Mouse (Mus musculus) heart, postnatal 0 days (tissue): ENCODE data around the gene Hlcs. TPM values are rescaled to one million over a fixed set of nuclear protein-coding genes. Genes with fewer than 3 reads are reported as not detected.
"Not testable (repeated sequence)": the region's sequence is repeated elsewhere in the genome, so short reads cannot be mapped to it uniquely, and the experiment has no call there.

Experiments used
- ATAC-seq: fragments of 200-750 bp; cut with Nextera tagmentation; 2 replicates; pipeline ENCODE4 v1.8.0; 2017; ENCODE audit warnings: low read depth, moderate number of reproducible peaks, moderate library complexity; ENCODE audit not compliant: insufficient read depth
- DNase-seq: peaks from one replicate; pipeline ENCODE4 v3.0.0-alpha.2; 2016; ENCODE audit warnings: low spot score
- H3K27ac ChIP-seq: fragments of 300-500 bp; sonication (generic); 2 replicates; pipeline ENCODE4 v1.5.1; 2014; ENCODE audit warnings: low read depth, mild to moderate bottlenecking
- H3K27me3 ChIP-seq: fragments of 300-500 bp; sonication (generic); 2 replicates; pipeline ENCODE4 v1.6.1; 2014; ENCODE audit warnings: low read length, mixed read lengths; ENCODE audit not compliant: control insufficient read depth, insufficient read depth
- H3K36me3 ChIP-seq: fragments of 300-500 bp; sonication (generic); replicated peaks from 2 replicates; pipeline ENCODE4 v1.6.1; 2014; ENCODE audit warnings: low read length, mixed read lengths; ENCODE audit not compliant: control insufficient read depth, insufficient read depth
- H3K4me1 ChIP-seq: fragments of 300-500 bp; sonication (generic); 2 replicates; pipeline ENCODE4 v1.6.1; 2014; ENCODE audit warnings: antibody characterized with exemption; ENCODE audit not compliant: control insufficient read depth, insufficient read depth
- H3K4me2 ChIP-seq: fragments of 300-500 bp; sonication (generic); 2 replicates; pipeline ENCODE4 v1.6.1; 2014; ENCODE audit warnings: low read depth, mild to moderate bottlenecking, low read length, moderate library complexity
- H3K4me3 ChIP-seq: fragments of 300-500 bp; sonication (generic); 2 replicates; pipeline ENCODE4 v1.5.1; 2014; ENCODE audit warnings: low read depth, low read length
- H3K9ac ChIP-seq: fragments of 300-500 bp; sonication (generic); replicated peaks from 2 replicates; pipeline ENCODE4 v1.6.1; 2014; ENCODE audit warnings: low read depth, low read length, mixed read lengths
- H3K9me3 ChIP-seq: fragments of 300-500 bp; sonication (generic); replicated peaks from 2 replicates; pipeline ENCODE4 v1.6.1; 2016; ENCODE audit warnings: low read length; ENCODE audit not compliant: control insufficient read depth
- CTCF ChIP-seq: IDR thresholded peaks from 2 replicates; pipeline ENCODE4 v1.5.1; 2016; ENCODE audit warnings: antibody characterized with exemption, control low read depth, low read depth
- EP300 ChIP-seq: IDR thresholded peaks from 2 replicates; pipeline ENCODE4 v1.6.1; 2016; ENCODE audit warnings: antibody characterized with exemption, low read depth
- WGBS: fragments of 180-500 bp; shearing (Covaris S2); extraction: QIAGEN DNeasy Blood & Tissue Kit; methylation state at CpG from one replicate; pipeline ENCODE4 v1.1.7; 2014; 5-methylcytosine and 5-hydroxymethylcytosine counted together
- polyA plus RNA-seq: library from polyadenylated mRNA; unstranded; fragments of >200 nt; fragmentation: Nextera tagmentation; extraction: Ambion mirVana; gene quantifications from 2 replicates; pipeline ENCODE4 v1.2.1, GENCODE M21; 2015
- total RNA-seq: library from RNA; depleted of rRNA; stranded (reverse); fragments of >200 nt; gene quantifications from 2 replicates; pipeline ENCODE4 v1.2.3, GENCODE M21; 2014; ENCODE audit warnings: low replicate concordance

Hlcs gene
- total and polyA plus RNA-seq, 2 experiments from 2014 or later = 4.6 to 5.6 TPM

- ATAC-seq (no peak), DNase-seq (no peak)
- H3K36me3 ChIP-seq = no peaks in the 10 kb centered on the region
- no peaks in the 10 kb centered on the region for H3K4me1 ChIP-seq
- WGBS = 73% methylated on average over 7 of the region's 7 CpGs
- no peak overlapping the region for H3K27ac ChIP-seq
- no peak overlapping the region for H3K4me3 ChIP-seq
- no peaks in the 10 kb centered on the region for H3K27me3 ChIP-seq
- H3K9me3 ChIP-seq = no peaks in the 10 kb centered on the region
- no peak overlapping the region for H3K4me2 ChIP-seq
- no peak overlapping the region for H3K9ac ChIP-seq
- TF ChIP-seq EP300 = no peak
- no peak for TF ChIP-seq CTCF
Observed at GRCm38 (mm10) chr16:94347080-94347731, 33.8 kb upstream of the Hlcs start.

- Histone ChIP-seq H3K4me2 (no peak overlapping the region), H3K27me3 (no peaks in the 10 kb centered on the region), H3K9me3 (no peaks in the 10 kb centered on the region), H3K27ac (no peak overlapping the region), H3K4me1 (no peaks in the 10 kb centered on the region), H3K9ac (no peak overlapping the region), H3K4me3 (no peak overlapping the region), H3K36me3 (no peaks in the 10 kb centered on the region)
- DNase-seq (no peak), ATAC-seq (no peak)
- 95% methylated on average over 1 of the region's 1 CpGs for WGBS
- TF ChIP-seq CTCF = no peak
- no peak for TF ChIP-seq EP300
Observed at GRCm38 (mm10) chr16:94345733-94346132, 32.4 kb upstream of the Hlcs start.

- H3K9me3 ChIP-seq, H3K9ac ChIP-seq, ATAC-seq, DNase-seq, H3K4me2 ChIP-seq, H3K36me3 ChIP-seq, H3K27me3 ChIP-seq, H3K27ac ChIP-seq, H3K4me3 ChIP-seq, H3K4me1 ChIP-seq: not testable (repeated sequence)
- WGBS = 88% methylated on average over 18 of the region's 22 CpGs
Observed at GRCm38 (mm10) chr16:94339164-94340160, 26.1 kb upstream of the Hlcs start.

- Histone ChIP-seq H3K4me3 (no peak overlapping the region), H3K4me1 (no peaks in the 10 kb centered on the region), H3K9ac (no peak overlapping the region), H3K4me2 (no peak overlapping the region), H3K27ac (no peak overlapping the region), H3K27me3 (no peaks in the 10 kb centered on the region), H3K9me3 (no peaks in the 10 kb centered on the region), H3K36me3 (no peaks in the 10 kb centered on the region)
- DNase-seq = no peak
- no peak for ATAC-seq
- TF ChIP-seq CTCF (no peak), EP300 (no peak)
- WGBS = 34% methylated on average over 5 of the region's 5 CpGs
Observed at GRCm38 (mm10) chr16:94335656-94336055, 22.3 kb upstream of the Hlcs start.

GRCm38 (mm10) chr16:94331886-94332252 lies 18.5 kb upstream of the Hlcs start:
- no peaks in the 10 kb centered on the region for H3K27me3 ChIP-seq
- no peak overlapping the region for H3K4me3 ChIP-seq
- no peak for TF ChIP-seq EP300
- TF ChIP-seq CTCF = peak; percentile 74
- H3K9me3 ChIP-seq = no peaks in the 10 kb centered on the region
- WGBS = 60% methylated on average over 5 of the region's 5 CpGs
- H3K9ac ChIP-seq = no peak overlapping the region
- H3K4me1 ChIP-seq = 0 out of 2 replicates have a peak, but pooled peaks cover 3% of the 10 kb centered on the region
- no peak for ATAC-seq
- no peaks in the 10 kb centered on the region for H3K36me3 ChIP-seq
- H3K27ac ChIP-seq = no peak overlapping the region
- H3K4me2 ChIP-seq = no peak overlapping the region
- peak; percentile 29 for DNase-seq
